Mouse (Mus musculus): Measurements from ENCODE around the gene Zpbp2.

The Zpbp2 gene

GRCm38 (mm10) chr11:98555124-98555700, 4.3 kb downstream of the Zpbp2 start:
- peak in 1 of 2 experiments; percentile 13 for DNase-seq (ENCODE audit: low spot score in 2 of 2)

- DNase-seq (ENCODE audit: low spot score in 2 of 2), result no peak
These were observed 10.0 kb downstream of the Zpbp2 start for GRCm38 (mm10) chr11:98560942-98561341.

- no peak for DNase-seq (ENCODE audit: low spot score in 2 of 2)
These were observed 12.1 kb downstream of the Zpbp2 start for GRCm38 (mm10) chr11:98563025-98563424.

- no peak for DNase-seq (ENCODE audit: low spot score in 2 of 2)
These were observed 13.1 kb downstream of the Zpbp2 start for GRCm38 (mm10) chr11:98563921-98564414.

DNA sequence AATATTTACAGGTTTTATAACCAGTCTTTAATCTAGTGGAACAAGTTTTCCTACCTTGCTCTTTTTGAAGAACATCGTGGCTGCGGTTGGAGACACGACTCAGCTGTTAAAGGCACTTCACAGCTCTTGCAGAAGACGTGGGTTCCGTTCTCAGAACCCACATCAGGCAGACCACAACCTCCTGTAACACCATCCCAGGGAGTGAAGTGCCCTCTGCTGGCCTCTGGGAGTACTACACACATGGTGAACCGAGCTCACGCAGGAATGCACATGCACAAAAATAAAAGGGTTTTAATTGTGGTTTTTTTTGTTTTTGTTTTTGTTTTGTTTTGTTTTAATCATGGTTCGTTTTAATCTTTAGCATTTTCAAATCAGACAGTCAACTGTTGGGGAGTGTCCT, 17.4 kb downstream of the Zpbp2 start:
- DNase-seq (ENCODE audit: low spot score in 2 of 2), result peak; percentile 45 to 46

DNA sequence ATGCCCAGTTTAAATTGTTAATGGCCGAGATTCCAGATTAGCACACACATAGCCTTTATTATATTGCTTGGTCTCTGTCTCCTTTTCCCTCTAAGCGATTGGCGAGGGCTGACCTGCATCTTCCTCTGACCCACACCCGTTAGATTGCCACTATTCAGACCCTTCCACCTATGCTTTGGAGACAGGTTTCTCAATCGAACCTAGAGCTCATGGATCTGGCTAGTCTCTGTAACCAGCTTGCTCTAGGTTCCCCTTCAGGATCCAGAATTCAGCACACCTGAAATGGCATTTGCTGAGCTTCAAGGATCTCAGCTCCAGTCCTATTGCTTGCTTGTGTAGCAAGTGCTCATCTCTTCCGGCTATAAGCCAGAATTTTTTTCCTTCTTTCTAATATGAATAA, 18.6 kb downstream of the Zpbp2 start:
- no peak for DNase-seq (ENCODE audit: low spot score in 2 of 2)

DNA sequence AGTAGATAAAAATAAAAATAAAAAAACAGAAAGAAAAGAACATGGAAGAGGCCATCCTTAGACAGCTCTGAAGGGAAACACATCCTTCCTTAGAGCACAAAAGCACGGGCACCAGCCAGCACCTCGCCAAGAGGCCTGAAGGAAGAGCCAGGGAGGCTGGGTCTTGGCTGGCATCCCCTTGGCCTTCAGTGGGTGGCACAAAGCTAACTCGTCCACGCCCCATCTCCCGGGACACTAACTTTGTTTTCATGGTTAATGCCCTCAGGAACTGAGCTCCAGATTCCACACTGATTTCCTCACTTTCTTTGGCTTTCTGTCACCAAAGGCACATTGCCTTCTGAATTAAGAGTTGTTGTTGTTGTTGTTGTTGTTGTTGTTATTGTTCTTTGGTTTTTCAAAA, 26.9 kb downstream of the Zpbp2 start:
- DNase-seq (ENCODE audit: low spot score in 2 of 2), result no peak

- no peak for DNase-seq (ENCODE audit: low spot score in 2 of 2)
These were observed 29.6 kb downstream of the Zpbp2 start for GRCm38 (mm10) chr11:98580301-98581121.

DNA sequence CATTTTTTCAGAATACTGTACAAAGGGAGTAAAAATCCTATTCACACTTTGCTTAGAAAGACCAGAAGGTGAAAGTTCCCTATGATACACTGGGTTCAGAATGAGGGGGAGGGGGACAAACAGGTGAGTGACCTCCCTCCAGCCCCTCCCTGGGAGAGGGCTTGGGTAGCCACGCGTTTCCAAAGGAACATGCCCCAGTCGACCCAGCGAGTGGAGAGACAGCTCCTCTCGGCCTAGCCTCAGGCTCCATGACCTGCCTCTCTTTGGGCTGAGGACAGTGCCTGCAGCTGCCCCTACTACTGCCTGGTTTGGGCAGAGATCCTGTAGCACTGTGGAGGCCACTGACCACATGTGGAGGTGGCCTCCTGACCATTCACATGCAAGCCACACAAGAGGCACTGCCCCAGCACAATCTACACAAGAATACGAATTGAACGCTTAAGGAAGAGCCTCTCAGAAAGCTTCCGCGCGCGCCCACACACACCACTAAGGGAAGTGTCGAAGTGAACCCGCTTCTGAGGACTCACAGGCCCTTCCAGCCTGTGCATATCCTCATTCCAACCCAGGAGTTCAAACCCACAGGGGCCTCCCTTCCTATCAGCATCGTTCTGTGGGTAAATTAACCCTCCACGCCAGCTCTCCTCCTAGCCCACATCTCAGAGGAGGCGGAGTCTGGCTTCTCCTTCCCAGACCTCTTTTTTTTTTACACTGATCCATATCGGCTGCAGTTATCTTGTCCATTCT, 30.6 kb downstream of the Zpbp2 start:
- DNase-seq (ENCODE audit: low spot score in 2 of 2), result no peak

- no peak for DNase-seq (ENCODE audit: low spot score in 2 of 2)
These were observed 31.1 kb downstream of the Zpbp2 start for GRCm38 (mm10) chr11:98582030-98582388.

- no peak for DNase-seq (ENCODE audit: low spot score in 2 of 2)
These were observed 31.8 kb downstream of the Zpbp2 start for GRCm38 (mm10) chr11:98582551-98583264.

- no peak for DNase-seq (ENCODE audit: low spot score in 2 of 2)
These were observed 32.3 kb downstream of the Zpbp2 start for GRCm38 (mm10) chr11:98583265-98583552.

DNA sequence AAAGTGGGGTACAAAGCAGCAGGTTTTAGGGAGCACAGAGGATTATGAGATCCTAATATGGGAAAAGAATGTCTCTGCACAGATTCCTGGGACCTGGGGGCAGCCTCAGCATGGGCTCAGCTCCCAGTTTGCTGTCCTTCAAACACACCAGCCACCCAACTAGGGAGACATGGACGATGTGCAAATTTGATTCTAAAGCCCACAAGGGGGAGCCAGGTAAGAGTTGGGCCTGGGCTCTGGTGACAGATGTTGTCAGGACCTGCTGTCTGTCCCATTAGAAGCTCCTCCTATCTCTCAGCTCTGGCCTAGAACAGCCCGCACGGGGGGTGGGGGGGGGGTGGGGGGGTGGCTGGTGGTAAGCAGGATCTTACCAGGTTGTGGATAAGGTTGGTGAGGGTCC, 32.7 kb downstream of the Zpbp2 start:
- no peak for DNase-seq (ENCODE audit: low spot score in 2 of 2)

DNA sequence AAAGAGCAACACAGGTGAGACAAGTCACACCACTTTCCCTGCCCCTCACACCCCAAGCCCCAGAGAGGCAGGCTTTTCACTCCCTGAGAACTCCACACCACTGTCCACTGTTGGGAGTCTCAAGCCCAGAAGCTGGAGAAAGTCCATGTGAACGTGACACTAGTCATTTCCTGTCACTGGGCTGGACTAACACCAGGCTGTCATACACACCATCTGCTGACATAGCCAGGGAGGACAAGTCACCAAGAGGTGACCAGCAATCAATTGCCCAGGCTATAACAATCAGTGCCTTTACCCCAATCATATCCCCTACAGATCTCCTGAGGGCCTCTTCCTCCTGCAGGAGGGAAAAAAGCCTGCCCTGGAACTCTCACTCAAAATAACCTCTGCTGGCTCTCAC, 33.2 kb downstream of the Zpbp2 start:
- DNase-seq (ENCODE audit: low spot score in 2 of 2), result no peak

- DNase-seq (ENCODE audit: low spot score in 2 of 2), result no peak
These were observed 33.8 kb downstream of the Zpbp2 start for GRCm38 (mm10) chr11:98584629-98585177.

GRCm38 (mm10) chr11:98586087-98586891, 35.4 kb downstream of the Zpbp2 start:
- no peak for DNase-seq (ENCODE audit: low spot score in 2 of 2)

- peak; percentile 93 to 95 for DNase-seq (ENCODE audit: low spot score in 2 of 2)
These were observed 36.1 kb downstream of the Zpbp2 start, which contains the start of gene Ormdl3 for GRCm38 (mm10) chr11:98586892-98587563. Ormdl3 (minus strand) TSS chr11:98587368.

DNA sequence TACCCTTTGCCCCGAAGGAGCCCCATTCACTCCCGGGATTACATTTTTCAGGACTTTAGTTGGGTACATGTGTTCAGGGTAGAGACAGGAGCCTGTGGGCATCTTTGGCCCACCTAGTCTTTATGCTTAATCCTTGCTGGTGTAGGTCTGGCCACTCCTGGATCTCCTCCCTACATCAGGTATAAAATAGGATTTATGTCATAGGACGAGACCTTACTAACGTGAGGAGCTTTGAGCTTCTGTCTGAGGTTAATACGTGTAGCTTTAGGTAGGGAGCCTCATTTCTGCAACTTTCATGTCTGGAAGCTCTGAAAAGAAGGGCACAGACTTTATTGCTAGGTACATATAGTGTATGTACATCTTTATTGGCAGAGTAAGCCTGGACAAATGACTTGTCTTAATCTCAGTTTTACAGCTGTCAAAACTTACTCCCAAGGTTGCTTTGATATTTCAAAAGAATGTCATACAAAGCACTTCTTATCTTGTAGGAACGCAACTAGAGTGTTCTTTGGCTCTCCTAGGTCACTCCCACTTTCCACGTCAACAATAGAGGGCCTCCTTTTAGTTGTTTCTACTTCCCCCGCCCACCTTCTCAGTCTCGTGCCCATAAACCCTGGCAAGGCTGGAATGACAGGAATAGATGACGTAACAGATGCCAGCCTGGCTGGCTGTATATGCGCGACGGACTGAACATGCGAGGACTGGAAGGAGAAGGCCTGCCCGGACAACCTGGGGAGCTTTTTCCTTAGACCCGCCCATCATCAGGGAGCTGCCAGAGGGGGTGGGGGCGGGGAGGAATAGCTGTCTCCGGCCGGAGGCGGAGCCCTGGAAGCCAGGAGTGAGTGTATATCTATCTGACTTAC, 37.0 kb downstream of the Zpbp2 start:
- DNase-seq (ENCODE audit: low spot score in 2 of 2), result no peak

DNA sequence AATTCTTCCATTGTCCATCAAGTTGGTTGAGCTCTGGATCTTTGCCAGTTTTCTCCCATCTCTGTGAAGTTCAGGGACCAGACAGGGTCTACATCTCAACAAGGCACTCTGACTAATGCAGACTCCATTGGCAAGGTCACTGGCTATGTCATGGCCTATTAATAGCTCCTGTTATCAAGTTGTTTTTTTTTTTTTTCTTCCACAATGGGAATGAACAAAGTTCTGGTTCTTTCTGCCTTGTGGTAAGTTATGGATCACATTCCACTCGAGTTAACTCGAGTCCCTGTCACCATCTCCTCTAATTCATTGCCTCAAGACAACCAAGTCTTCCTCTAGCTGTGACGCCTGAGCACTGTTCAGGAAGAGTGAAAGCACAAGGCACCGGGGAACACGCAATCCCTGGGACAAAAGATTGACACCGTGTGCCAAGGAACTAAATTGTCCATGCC, 38.0 kb downstream of the Zpbp2 start:
- no peak for DNase-seq (ENCODE audit: low spot score in 2 of 2)
